Mouse (Mus musculus) heart, postnatal 0 days (tissue): Measurements from ENCODE around the gene Tpd52l1.

Experiments used
- CTCF ChIP-seq: IDR thresholded peaks from 2 replicates; pipeline ENCODE4 v1.5.1; 2016; ENCODE audit warnings: antibody characterized with exemption, control low read depth, low read depth
- EP300 ChIP-seq: IDR thresholded peaks from 2 replicates; pipeline ENCODE4 v1.6.1; 2016; ENCODE audit warnings: antibody characterized with exemption, low read depth

GRCm38 (mm10) chr10:31354141-31354540 lies 91.6 kb downstream of the Tpd52l1 start:
- TF ChIP-seq EP300: no peak
- no peak for TF ChIP-seq CTCF
